Mouse (Mus musculus) embryonic facial prominence, embryonic 15.5 days (tissue): ENCODE results near the gene Zfp827. TPM values are rescaled to one million over a fixed set of nuclear protein-coding genes. Genes with fewer than 3 reads are reported as not detected.

Experiments used
- ATAC-seq: fragments of 200-750 bp; cut with Nextera tagmentation; 2 replicates; pipeline ENCODE4 v1.8.0; 2017; ENCODE audit warnings: low read depth, moderate TSS enrichment; ENCODE audit not compliant: insufficient number of reproducible peaks, low FRiP score, low TSS enrichment
- H3K27ac ChIP-seq: fragments of 300-500 bp; sonication (generic); replicated peaks from 2 replicates; pipeline ENCODE4 v1.5.1; 2015; ENCODE audit warnings: mild to moderate bottlenecking, inconsistent platforms
- H3K27me3 ChIP-seq: fragments of 300-500 bp; sonication (generic); 2 replicates; pipeline ENCODE4 v1.6.1; 2015; ENCODE audit warnings: inconsistent platforms
- H3K36me3 ChIP-seq: fragments of 300-500 bp; sonication (generic); 2 replicates; pipeline ENCODE4 v1.6.1; 2015; ENCODE audit warnings: mild to moderate bottlenecking, inconsistent platforms
- H3K4me1 ChIP-seq: fragments of 300-500 bp; sonication (generic); 2 replicates; pipeline ENCODE4 v1.6.1; 2015; ENCODE audit warnings: inconsistent platforms
- H3K4me2 ChIP-seq: fragments of 300-500 bp; sonication (generic); replicated peaks from 2 replicates; pipeline ENCODE4 v1.6.1; 2015; ENCODE audit warnings: mild to moderate bottlenecking, inconsistent platforms
- H3K4me3 ChIP-seq: fragments of 300-500 bp; sonication (generic); replicated peaks from 2 replicates; pipeline ENCODE4 v1.5.1; 2015; ENCODE audit warnings: mild to moderate bottlenecking, inconsistent platforms
- H3K9ac ChIP-seq: fragments of 300-500 bp; sonication (generic); 2 replicates; pipeline ENCODE4 v1.6.1; 2015; ENCODE audit warnings: inconsistent platforms
- H3K9me3 ChIP-seq: fragments of 300-500 bp; sonication (generic); replicated peaks from 2 replicates; pipeline ENCODE4 v1.6.1; 2016; ENCODE audit warnings: inconsistent platforms
- WGBS: fragments of 180-500 bp; shearing (Covaris S2); methylation state at CpG from one replicate; pipeline ENCODE4 v1.1.7; 2015; 5-methylcytosine and 5-hydroxymethylcytosine counted together
- polyA plus RNA-seq: library from polyadenylated mRNA; unstranded; fragments of >200 nt; fragmentation: Nextera tagmentation; extraction: Ambion mirVana; gene quantifications from 2 replicates; pipeline ENCODE4 v1.2.1, GENCODE M21; 2015

The Zfp827 gene
- polyA plus RNA-seq: 9.6 and 10.3 TPM in 2 replicates

GRCm38 (mm10) chr8:79027977-79028487, at the start of gene Zfp827:
TSS of gene Zfp827 (plus strand) at chr8:79028437.
- WGBS: under 1% methylated on average over 26 of the region's 32 CpGs
- Histone ChIP-seq H3K9me3 (no peaks in the 10 kb centered on the region), H3K27me3 (no peaks in the 10 kb centered on the region), H3K4me1 (peaks cover 17% of the 10 kb centered on the region), H3K36me3 (no peaks in the 10 kb centered on the region), H3K9ac (peak within 1 kb of the TSS; percentile 98), H3K4me2 (peak within 1 kb of the TSS; percentile 83), H3K27ac (peak within 1 kb of the TSS; percentile 100), H3K4me3 (peak within 1 kb of the TSS; percentile 82)
- peak; percentile 44 for ATAC-seq

GRCm38 (mm10) chr8:79004341-79004740, 23.9 kb upstream of the Zfp827 start:
- Histone ChIP-seq H3K4me3 (no peak overlapping the region), H3K4me2 (no peak overlapping the region), H3K27ac (no peak overlapping the region), H3K9me3 (no peaks in the 10 kb centered on the region), H3K27me3 (no peaks in the 10 kb centered on the region), H3K9ac (no peak overlapping the region), H3K36me3 (no peaks in the 10 kb centered on the region), H3K4me1 (no peaks in the 10 kb centered on the region)
- no peak for ATAC-seq

- H3K27me3 ChIP-seq: no peaks in the 10 kb centered on the region
- H3K36me3 ChIP-seq: no peaks in the 10 kb centered on the region
- H3K27ac ChIP-seq: no peak overlapping the region
- H3K9me3 ChIP-seq: no peaks in the 10 kb centered on the region
- no peak for ATAC-seq
- no peak overlapping the region for H3K9ac ChIP-seq
- H3K4me2 ChIP-seq: no peak overlapping the region
- WGBS: 87% methylated on average over 5 of the region's 5 CpGs
- H3K4me1 ChIP-seq: no peaks in the 10 kb centered on the region
- no peak overlapping the region for H3K4me3 ChIP-seq
Measured at GRCm38 (mm10) chr8:79015061-79015460, 13.2 kb upstream of the Zfp827 start.

GRCm38 (mm10) chr8:79016076-79016475, 12.2 kb upstream of the Zfp827 start:
- no peaks in the 10 kb centered on the region for H3K9me3 ChIP-seq
- H3K9ac ChIP-seq: no peak overlapping the region
- no peaks in the 10 kb centered on the region for H3K36me3 ChIP-seq
- 78% methylated on average over 4 of the region's 4 CpGs for WGBS
- no peak overlapping the region for H3K27ac ChIP-seq
- no peaks in the 10 kb centered on the region for H3K27me3 ChIP-seq
- no peak overlapping the region for H3K4me2 ChIP-seq
- ATAC-seq: no peak
- no peak overlapping the region for H3K4me3 ChIP-seq
- H3K4me1 ChIP-seq: no peaks in the 10 kb centered on the region

- H3K27me3 ChIP-seq: no peaks in the 10 kb centered on the region
Measured at GRCm38 (mm10) chr8:79016583-79016982, 11.7 kb upstream of the Zfp827 start.

GRCm38 (mm10) chr8:79023922-79024321, 4.3 kb upstream of the Zfp827 start:
- Histone ChIP-seq H3K9me3 (no peaks in the 10 kb centered on the region), H3K9ac (no peak overlapping the region), H3K27me3 (no peaks in the 10 kb centered on the region), H3K36me3 (no peaks in the 10 kb centered on the region), H3K4me3 (no peak overlapping the region), H3K27ac (no peak overlapping the region), H3K4me1 (0 out of 2 replicates have a peak, but pooled peaks cover 3% of the 10 kb centered on the region), H3K4me2 (no peak overlapping the region)
- no peak for ATAC-seq
- WGBS: 100% methylated on average over 1 of the region's 1 CpGs

More at GRCm38 (mm10) chr8:79016583-79016982, 11.7 kb upstream of the Zfp827 start:
- Histone ChIP-seq H3K4me3 (no peak overlapping the region), H3K36me3 (no peaks in the 10 kb centered on the region), H3K27ac (no peak overlapping the region), H3K4me1 (no peaks in the 10 kb centered on the region), H3K9ac (no peak overlapping the region), H3K4me2 (no peak overlapping the region), H3K9me3 (no peaks in the 10 kb centered on the region)
- no peak for ATAC-seq
- WGBS: 61% methylated on average over 6 of the region's 6 CpGs

GRCm38 (mm10) chr8:79027319-79027718, 918 bp upstream of the Zfp827 start:
- peak overlapping the region; percentile 83 for H3K4me2 ChIP-seq
- H3K4me3 ChIP-seq: peak overlapping the region; percentile 82
- no peak for ATAC-seq
- H3K9me3 ChIP-seq: no peaks in the 10 kb centered on the region
- no peaks in the 10 kb centered on the region for H3K36me3 ChIP-seq
- H3K4me1 ChIP-seq: peaks cover 13% of the 10 kb centered on the region
- H3K27ac ChIP-seq: no peak overlapping the region
- no peak overlapping the region for H3K9ac ChIP-seq
- WGBS: 19% methylated on average over 3 of the region's 3 CpGs
- no peaks in the 10 kb centered on the region for H3K27me3 ChIP-seq

GRCm38 (mm10) chr8:79028541-79029395, 531 bp downstream of the Zfp827 start:
- peak; percentile 20 for ATAC-seq
- WGBS: 1% methylated on average over 52 of the region's 56 CpGs

GRCm38 (mm10) chr8:79029396-79030325, 1.4 kb downstream of the Zfp827 start:
- Histone ChIP-seq H3K9ac (peak overlapping the region; percentile 98), H3K9me3 (no peaks in the 10 kb centered on the region), H3K27me3 (no peaks in the 10 kb centered on the region), H3K27ac (peak overlapping the region; percentile 100), H3K4me2 (peak overlapping the region; percentile 83), H3K4me1 (peaks cover 28% of the 10 kb centered on the region), H3K4me3 (peak overlapping the region; percentile 82), H3K36me3 (no peaks in the 10 kb centered on the region)
- under 1% methylated on average over 83 of the region's 99 CpGs for WGBS
- peak; percentile 82 for ATAC-seq

More at GRCm38 (mm10) chr8:79028541-79029395, 531 bp downstream of the Zfp827 start:
- H3K36me3 ChIP-seq: no peaks in the 10 kb centered on the region
- H3K4me1 ChIP-seq: peaks cover 25% of the 10 kb centered on the region
- peak overlapping the region; percentile 82 for H3K4me3 ChIP-seq
- H3K27ac ChIP-seq: peak overlapping the region; percentile 100
- no peaks in the 10 kb centered on the region for H3K9me3 ChIP-seq
- no peaks in the 10 kb centered on the region for H3K27me3 ChIP-seq
- peak overlapping the region; percentile 83 for H3K4me2 ChIP-seq
- peak overlapping the region; percentile 98 for H3K9ac ChIP-seq

GRCm38 (mm10) chr8:79030326-79031265, 2.4 kb downstream of the Zfp827 start:
- H3K4me3 ChIP-seq: peak overlapping the region; percentile 82
- H3K9ac ChIP-seq: peak overlapping the region; percentile 98
- no peaks in the 10 kb centered on the region for H3K36me3 ChIP-seq
- H3K4me1 ChIP-seq: peaks cover 28% of the 10 kb centered on the region
- ATAC-seq: peak; percentile 9; the same call in 1 of the 2 replicates
- 1% methylated on average over 54 of the region's 62 CpGs for WGBS
- H3K27me3 ChIP-seq: no peaks in the 10 kb centered on the region
- H3K27ac ChIP-seq: peak overlapping the region; percentile 100
- peak overlapping the region; percentile 83 for H3K4me2 ChIP-seq
- no peaks in the 10 kb centered on the region for H3K9me3 ChIP-seq
